Mouse (Mus musculus) forebrain, embryonic 14.5 days (tissue): ENCODE results near the gene Vash2. TPM values are rescaled to one million over a fixed set of nuclear protein-coding genes. Genes with fewer than 3 reads are reported as not detected.

ENCODE experiments used
- ATAC-seq: fragments of 200-750 bp; cut with Nextera tagmentation; 2 replicates; pipeline ENCODE4 v1.8.0; 2017; ENCODE audit warnings: mild to moderate bottlenecking, moderate library complexity
- DNase-seq: peaks from one replicate; pipeline ENCODE4 v3.0.0-alpha.2; 2015; ENCODE audit warnings: low spot score
- H3K27ac ChIP-seq: fragments of 300-500 bp; sonication (generic); 2 replicates; pipeline ENCODE4 v1.5.1; 2014; ENCODE audit warnings: low read depth, mild to moderate bottlenecking, control low read depth, low read length, moderate library complexity
- H3K27me3 ChIP-seq: fragments of 300-500 bp; sonication (generic); replicated peaks from 2 replicates; pipeline ENCODE4 v1.6.1; 2014; ENCODE audit warnings: low read length, control low read depth, mixed read lengths; ENCODE audit not compliant: control insufficient read depth, insufficient read depth
- H3K36me3 ChIP-seq: fragments of 300-500 bp; sonication (generic); 2 replicates; pipeline ENCODE4 v1.6.1; 2014; ENCODE audit warnings: low read length, control low read depth; ENCODE audit not compliant: control insufficient read depth, insufficient read depth
- H3K4me1 ChIP-seq: fragments of 300-500 bp; sonication (generic); 2 replicates; pipeline ENCODE4 v1.6.1; 2014; ENCODE audit warnings: antibody characterized with exemption, low read length, control low read depth; ENCODE audit not compliant: control insufficient read depth, insufficient read depth
- H3K4me2 ChIP-seq: fragments of 300-500 bp; sonication (generic); 2 replicates; pipeline ENCODE4 v1.6.1; 2014; ENCODE audit warnings: mild to moderate bottlenecking, control low read depth, low read length
- H3K4me3 ChIP-seq: fragments of 300-500 bp; sonication (generic); 2 replicates; pipeline ENCODE4 v1.5.1; 2014; ENCODE audit warnings: low read depth, low read length, control low read depth
- H3K9ac ChIP-seq: fragments of 300-500 bp; sonication (generic); 2 replicates; pipeline ENCODE4 v1.6.1; 2014; ENCODE audit warnings: mild to moderate bottlenecking, low read length, control low read depth, moderate library complexity
- H3K9me3 ChIP-seq: fragments of 300-500 bp; sonication (generic); replicated peaks from 2 replicates; pipeline ENCODE4 v1.6.1; 2016; ENCODE audit warnings: low read length, control low read depth, mixed read lengths; ENCODE audit not compliant: control insufficient read depth
- WGBS: fragments of 180-500 bp; shearing (Covaris S2); extraction: QIAGEN DNeasy Blood & Tissue Kit; methylation state at CpG from one replicate; pipeline ENCODE4 v1.1.7; 2014; 5-methylcytosine and 5-hydroxymethylcytosine counted together
- polyA plus RNA-seq: library from polyadenylated mRNA; unstranded; fragments of >200 nt; fragmentation: Nextera tagmentation; extraction: Ambion mirVana; gene quantifications from 2 replicates; pipeline ENCODE4 v1.2.1, GENCODE M21; 2014

Gene Vash2
- polyA plus RNA-seq, 1 experiment from 2014 or later: 77.3 TPM

DNA sequence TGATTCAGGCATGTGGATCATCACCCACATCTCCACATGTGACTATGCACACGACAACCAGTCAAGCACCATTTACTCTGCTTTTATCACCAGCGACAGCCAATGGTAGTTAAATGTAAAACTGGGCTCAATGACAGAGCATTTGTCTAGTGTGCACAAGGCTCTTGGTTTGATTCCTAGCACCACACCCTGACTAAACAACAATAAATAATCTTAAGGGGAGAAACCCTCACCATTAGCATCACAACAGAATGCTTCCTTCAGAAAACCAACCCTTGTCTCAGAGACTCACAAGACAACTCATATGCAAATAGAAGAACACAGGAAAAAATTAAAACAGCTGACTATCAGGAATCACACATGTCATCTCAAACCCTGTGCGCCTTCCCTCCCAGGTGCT lies 35.2 kb upstream of the Vash2 start:
- WGBS: 97% methylated on average over 3 of the region's 3 CpGs
- no peak for ATAC-seq
- no peak overlapping the region for H3K9ac ChIP-seq
- DNase-seq: no peak
- H3K4me2 ChIP-seq: no peak overlapping the region
- H3K4me3 ChIP-seq: no peak overlapping the region
- H3K9me3 ChIP-seq: no peaks in the 10 kb centered on the region
- H3K36me3 ChIP-seq: peaks cover 43% of the 10 kb centered on the region
- no peaks in the 10 kb centered on the region for H3K4me1 ChIP-seq
- no peaks in the 10 kb centered on the region for H3K27me3 ChIP-seq
- H3K27ac ChIP-seq: no peak overlapping the region

DNA sequence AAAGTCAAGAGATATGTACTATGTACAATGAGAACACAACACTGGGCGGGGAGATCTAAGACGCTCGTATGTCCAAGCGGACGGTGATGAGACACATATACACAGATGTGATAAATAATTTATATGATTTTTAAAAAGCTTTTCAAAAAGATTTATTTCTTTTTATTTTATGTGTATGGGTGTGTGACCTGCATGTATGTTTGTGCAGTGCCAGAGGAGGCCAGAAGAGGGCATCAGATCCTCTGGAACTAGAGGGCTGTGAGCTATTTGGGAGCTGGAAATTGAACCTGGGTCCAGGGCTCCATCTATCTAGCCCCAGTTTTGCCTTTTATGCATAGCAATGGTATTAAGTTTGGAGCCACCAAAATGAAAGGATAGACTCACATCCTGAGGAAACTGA lies 29.6 kb upstream of the Vash2 start:
- peaks cover 65% of the 10 kb centered on the region for H3K36me3 ChIP-seq
- no peaks in the 10 kb centered on the region for H3K27me3 ChIP-seq
- no peak for DNase-seq
- no peak overlapping the region for H3K4me2 ChIP-seq
- 97% methylated on average over 5 of the region's 5 CpGs for WGBS
- H3K27ac ChIP-seq: no peak overlapping the region
- H3K9me3 ChIP-seq: no peaks in the 10 kb centered on the region; the same call in 1 of the 2 replicates
- no peak overlapping the region for H3K4me3 ChIP-seq
- no peaks in the 10 kb centered on the region for H3K4me1 ChIP-seq
- H3K9ac ChIP-seq: no peak overlapping the region
- no peak for ATAC-seq

- no peak overlapping the region for H3K27ac ChIP-seq
- H3K27me3 ChIP-seq: no peaks in the 10 kb centered on the region
Observed at GRCm38 (mm10) chr1:191002201-191002600, 23.1 kb upstream of the Vash2 start.

GRCm38 (mm10) chr1:191000686-191001085 lies 21.6 kb upstream of the Vash2 start:
- no peak overlapping the region for H3K4me3 ChIP-seq
- H3K9me3 ChIP-seq: no peaks in the 10 kb centered on the region
- peaks cover 9% of the 10 kb centered on the region; the same call in 1 of the 2 replicates for H3K36me3 ChIP-seq
- H3K4me1 ChIP-seq: no peaks in the 10 kb centered on the region
- no peak for ATAC-seq
- WGBS: 64% methylated on average over 3 of the region's 3 CpGs
- H3K27ac ChIP-seq: no peak overlapping the region
- H3K9ac ChIP-seq: no peak overlapping the region
- no peaks in the 10 kb centered on the region for H3K27me3 ChIP-seq
- DNase-seq: peak; percentile 53
- no peak overlapping the region for H3K4me2 ChIP-seq

More at GRCm38 (mm10) chr1:191002201-191002600, 23.1 kb upstream of the Vash2 start:
- Histone ChIP-seq H3K36me3 (peaks cover 12% of the 10 kb centered on the region), H3K4me3 (no peak overlapping the region), H3K9ac (no peak overlapping the region), H3K4me2 (no peak overlapping the region), H3K4me1 (no peaks in the 10 kb centered on the region), H3K9me3 (no peaks in the 10 kb centered on the region)
- 59% methylated on average over 6 of the region's 6 CpGs for WGBS
- DNase-seq (peak; percentile 24), ATAC-seq (no peak)

DNA sequence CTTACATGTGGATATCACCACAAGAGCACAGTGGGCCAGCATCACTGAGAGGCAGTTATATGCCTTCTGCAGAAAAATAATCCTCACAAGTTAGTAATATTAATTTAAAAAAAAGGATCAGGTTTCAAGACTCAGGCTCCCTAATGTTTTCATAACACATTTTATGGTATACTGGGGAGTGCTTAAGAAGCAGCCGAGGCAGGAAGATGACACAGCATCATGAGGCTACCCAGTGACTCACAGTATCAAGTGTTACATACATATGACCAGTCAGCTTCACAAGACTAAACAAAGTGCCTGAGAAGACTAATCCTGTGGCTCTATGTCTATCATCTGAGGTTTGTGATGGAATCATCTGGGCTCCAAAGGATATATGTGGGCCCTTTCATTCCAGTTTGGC lies 18.9 kb upstream of the Vash2 start:
- Histone ChIP-seq H3K4me1 (no peaks in the 10 kb centered on the region), H3K9ac (no peak overlapping the region), H3K36me3 (no peaks in the 10 kb centered on the region), H3K27ac (no peak overlapping the region), H3K27me3 (no peaks in the 10 kb centered on the region), H3K4me3 (no peak overlapping the region), H3K9me3 (no peaks in the 10 kb centered on the region), H3K4me2 (no peak overlapping the region)
- ATAC-seq: no peak
- WGBS: 89% methylated on average over 1 of the region's 1 CpGs
- DNase-seq: no peak

DNA sequence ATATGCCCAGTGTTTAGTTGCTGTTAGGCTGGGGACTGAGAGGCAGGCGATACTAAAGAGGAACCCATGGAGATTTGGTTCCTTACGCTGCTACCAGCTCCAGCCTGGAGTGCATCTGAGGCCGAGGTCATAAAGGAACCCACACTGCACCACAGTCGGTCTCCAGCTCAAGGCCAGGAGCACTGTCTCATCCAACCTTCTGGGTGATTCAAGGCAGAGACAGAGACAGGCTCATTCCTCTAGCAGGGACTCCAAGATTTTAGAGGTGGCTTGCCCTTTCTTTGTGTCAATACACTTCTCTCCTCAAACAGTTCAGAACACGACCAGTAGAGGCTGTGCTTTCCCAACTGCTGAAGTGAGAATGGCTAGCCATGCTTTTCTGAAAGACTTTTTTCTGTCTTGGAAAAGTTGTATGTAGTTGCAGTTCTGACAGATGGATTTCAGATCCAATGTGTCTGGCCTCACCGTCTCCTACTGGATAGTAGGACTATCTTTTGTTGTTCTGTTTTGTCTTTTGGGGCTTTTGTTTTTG lies 17.3 kb upstream of the Vash2 start:
- Histone ChIP-seq H3K9ac (no peak overlapping the region), H3K27ac (no peak overlapping the region), H3K27me3 (no peaks in the 10 kb centered on the region), H3K9me3 (no peaks in the 10 kb centered on the region), H3K36me3 (no peaks in the 10 kb centered on the region), H3K4me1 (no peaks in the 10 kb centered on the region), H3K4me2 (no peak overlapping the region), H3K4me3 (no peak overlapping the region)
- ATAC-seq: no peak
- WGBS: 70% methylated on average over 6 of the region's 6 CpGs
- DNase-seq: no peak

DNA sequence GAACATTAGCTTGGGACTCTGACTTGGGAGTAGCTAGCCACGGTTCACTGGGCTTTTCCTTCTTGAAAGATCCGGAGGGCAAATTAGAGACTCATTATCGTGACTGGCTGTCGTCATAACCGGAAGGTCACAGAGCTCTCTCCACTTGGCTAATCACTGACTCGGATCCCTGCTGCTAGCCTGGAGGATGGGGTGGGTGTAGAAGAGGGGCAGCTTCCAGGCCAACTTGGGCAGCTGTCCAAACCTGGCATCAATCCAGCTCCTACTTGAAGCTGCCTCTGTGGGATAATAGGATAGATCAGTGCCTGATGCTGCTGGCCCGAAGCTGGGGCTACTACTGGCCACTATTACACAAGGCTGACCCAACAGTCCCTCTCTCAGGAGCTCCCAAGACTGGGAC lies 16.5 kb upstream of the Vash2 start:
- WGBS: 44% methylated on average over 7 of the region's 7 CpGs

DNA sequence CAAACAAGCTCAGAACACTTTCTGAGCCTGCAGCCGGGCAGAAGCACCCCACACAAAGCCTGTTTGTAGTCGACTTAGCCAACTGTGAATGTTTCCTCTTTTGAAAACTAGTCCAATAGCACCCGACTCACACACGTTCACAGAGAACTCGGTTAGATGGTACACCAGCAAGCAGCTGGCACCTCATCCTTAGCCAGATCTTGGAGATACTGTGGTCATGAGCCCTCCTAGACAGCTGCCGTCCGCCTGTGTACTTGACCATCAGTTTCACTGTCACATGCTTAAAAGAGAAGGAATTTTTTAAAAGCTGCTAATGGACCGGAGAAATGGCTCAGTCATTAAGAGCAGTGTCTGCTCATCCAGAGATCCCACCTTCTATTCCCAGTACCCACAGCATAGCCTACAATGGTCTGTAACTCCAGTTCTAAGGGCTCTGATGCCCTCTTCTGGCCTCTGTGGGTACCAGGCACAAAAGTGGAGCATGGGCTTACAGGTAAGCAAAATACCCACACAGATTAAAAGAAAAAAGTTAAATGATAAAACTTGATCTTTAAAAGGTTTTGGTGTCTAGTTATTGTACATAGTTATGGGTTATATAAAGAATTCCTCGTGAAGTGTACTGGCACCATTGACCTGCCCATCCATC lies 10.5 kb upstream of the Vash2 start:
- Histone ChIP-seq H3K27ac (no peak overlapping the region), H3K4me1 (no peaks in the 10 kb centered on the region), H3K27me3 (no peaks in the 10 kb centered on the region), H3K4me3 (no peak overlapping the region), H3K9ac (no peak overlapping the region), H3K36me3 (no peaks in the 10 kb centered on the region), H3K9me3 (no peaks in the 10 kb centered on the region), H3K4me2 (no peak overlapping the region)
- no peak for ATAC-seq
- WGBS: 80% methylated on average over 9 of the region's 9 CpGs
- no peak for DNase-seq

More for the DNA sequence above, 16.5 kb upstream of the Vash2 start:
- Histone ChIP-seq H3K4me1 (no peaks in the 10 kb centered on the region), H3K27me3 (no peaks in the 10 kb centered on the region), H3K9me3 (no peaks in the 10 kb centered on the region), H3K4me3 (no peak overlapping the region), H3K4me2 (no peak overlapping the region), H3K9ac (no peak overlapping the region), H3K27ac (no peak overlapping the region), H3K36me3 (no peaks in the 10 kb centered on the region)
- ATAC-seq (no peak), DNase-seq (peak; percentile 27)

- Histone ChIP-seq H3K27ac (no peak overlapping the region), H3K9me3 (no peaks in the 10 kb centered on the region), H3K27me3 (no peaks in the 10 kb centered on the region), H3K36me3 (no peaks in the 10 kb centered on the region), H3K4me3 (no peak overlapping the region), H3K4me1 (peaks cover 9% of the 10 kb centered on the region), H3K4me2 (no peak overlapping the region), H3K9ac (no peak overlapping the region)
- DNase-seq (no peak), ATAC-seq (no peak)
- WGBS: 88% methylated on average over 4 of the region's 4 CpGs
Observed at GRCm38 (mm10) chr1:190981412-190981811, 2.3 kb upstream of the Vash2 start.
